Mouse (Mus musculus): Measurements from ENCODE around the gene Sfxn3.
"Not testable (repeated sequence)": the region's sequence is repeated elsewhere in the genome, so short reads cannot be mapped to it uniquely, and the experiment has no call there.

- not testable (repeated sequence) for TF ChIP-seq MYOD1 (IDR thresholded peaks at IDR 0.05; ENCODE audit: control insufficient read depth in 1 of 3, insufficient read length in 2 of 3, low read depth in 2 of 3); MAX (IDR thresholded peaks at IDR 0.05; ENCODE audit: low read depth)
These were observed 9.1 kb upstream of the Sfxn3 start for GRCm38 (mm10) chr19:45038198-45038597.
